Mouse (Mus musculus): ENCODE measurements around the gene Emg1. TPM values are rescaled to one million over a fixed set of nuclear protein-coding genes. Genes with fewer than 3 reads are reported as not detected.

The Emg1 gene
- polyA plus RNA-seq, 1 experiment from 2014 or later, result 110 TPM

DNA sequence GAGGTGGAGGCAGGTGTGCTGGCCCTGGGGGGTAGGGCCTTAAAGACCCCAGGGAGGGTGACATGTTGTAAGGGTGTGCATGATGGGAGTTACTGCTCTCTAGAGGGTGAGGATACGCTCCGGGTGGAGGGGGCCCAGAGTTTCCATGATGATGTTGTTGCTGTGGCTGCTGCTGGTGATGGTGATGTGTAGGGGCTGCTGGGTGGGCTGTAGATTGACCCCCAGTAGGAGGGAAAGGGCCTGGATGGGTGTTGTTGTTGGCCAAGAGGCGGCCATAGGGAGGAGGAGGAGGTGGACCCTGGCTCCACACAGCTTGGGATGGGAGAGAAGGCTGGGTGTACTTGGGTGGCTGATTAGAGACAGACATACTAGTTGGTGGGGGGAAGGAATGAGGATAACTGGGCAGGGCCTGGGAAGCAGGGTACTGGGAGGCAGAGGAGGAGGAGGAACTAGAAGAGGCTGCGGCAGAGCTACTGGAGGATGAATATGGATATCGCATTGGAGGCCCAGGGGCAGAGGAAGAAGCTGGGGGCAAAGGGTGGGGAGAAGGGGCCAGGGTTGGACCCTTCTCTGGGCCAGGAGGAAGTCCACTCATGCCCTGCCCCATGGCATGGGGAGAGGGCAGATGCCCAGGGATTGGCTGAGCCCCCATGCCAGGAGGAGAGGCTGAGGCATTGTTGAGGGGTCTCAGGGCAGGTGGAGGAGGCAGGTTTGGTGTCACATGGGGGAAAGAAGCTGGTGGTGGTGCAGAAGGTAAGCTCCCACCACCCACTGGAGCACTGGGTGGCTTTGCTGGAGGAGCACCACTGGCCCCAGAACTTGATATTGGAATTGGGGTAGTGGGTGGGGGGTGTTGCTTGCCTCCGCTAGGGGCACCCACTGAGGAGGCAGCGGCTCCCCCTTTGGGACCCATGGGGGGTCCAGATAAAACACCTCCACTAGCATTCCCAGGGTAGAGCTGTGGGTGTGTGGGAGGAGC, 35.0 kb upstream of the Emg1 start:
- peak; percentile 4; the same call in 1 of the 2 replicates for ATAC-seq (ENCODE audit: low read depth)
- Histone ChIP-seq H3K4me2 (peak overlapping the region; percentile 92), H3K36me3 (peaks cover 60% of the 10 kb centered on the region), H3K9ac (peak overlapping the region; percentile 84), H3K9me3 (no peaks in the 10 kb centered on the region), H3K27ac (replicated peaks) (peak overlapping the region; percentile 95), H3K4me1 (replicated peaks) (peaks cover 29% of the 10 kb centered on the region), H3K27me3 (no peaks in the 10 kb centered on the region), H3K4me3 (peak overlapping the region; percentile 51; the same call in 1 of the 2 replicates)
- 83% methylated on average over 7 of the region's 7 CpGs for WGBS

DNA sequence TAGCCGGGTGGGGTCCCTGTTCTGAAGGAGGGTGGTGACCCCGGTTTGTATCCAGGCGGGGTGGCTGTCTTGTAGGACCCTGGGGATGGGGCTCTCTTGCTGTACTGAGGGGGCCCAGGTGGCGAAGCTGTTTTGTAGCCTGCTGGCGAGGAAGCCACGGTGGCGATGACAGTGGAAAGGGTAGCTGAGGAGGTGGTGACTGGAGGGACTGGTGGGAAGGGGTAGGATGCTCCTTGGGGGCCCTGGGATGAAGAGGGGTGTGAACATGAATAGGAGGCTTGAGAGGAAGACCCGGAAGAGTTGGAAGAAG, 34.3 kb upstream of the Emg1 start:
- 10% methylated on average over 8 of the region's 8 CpGs for WGBS

DNA sequence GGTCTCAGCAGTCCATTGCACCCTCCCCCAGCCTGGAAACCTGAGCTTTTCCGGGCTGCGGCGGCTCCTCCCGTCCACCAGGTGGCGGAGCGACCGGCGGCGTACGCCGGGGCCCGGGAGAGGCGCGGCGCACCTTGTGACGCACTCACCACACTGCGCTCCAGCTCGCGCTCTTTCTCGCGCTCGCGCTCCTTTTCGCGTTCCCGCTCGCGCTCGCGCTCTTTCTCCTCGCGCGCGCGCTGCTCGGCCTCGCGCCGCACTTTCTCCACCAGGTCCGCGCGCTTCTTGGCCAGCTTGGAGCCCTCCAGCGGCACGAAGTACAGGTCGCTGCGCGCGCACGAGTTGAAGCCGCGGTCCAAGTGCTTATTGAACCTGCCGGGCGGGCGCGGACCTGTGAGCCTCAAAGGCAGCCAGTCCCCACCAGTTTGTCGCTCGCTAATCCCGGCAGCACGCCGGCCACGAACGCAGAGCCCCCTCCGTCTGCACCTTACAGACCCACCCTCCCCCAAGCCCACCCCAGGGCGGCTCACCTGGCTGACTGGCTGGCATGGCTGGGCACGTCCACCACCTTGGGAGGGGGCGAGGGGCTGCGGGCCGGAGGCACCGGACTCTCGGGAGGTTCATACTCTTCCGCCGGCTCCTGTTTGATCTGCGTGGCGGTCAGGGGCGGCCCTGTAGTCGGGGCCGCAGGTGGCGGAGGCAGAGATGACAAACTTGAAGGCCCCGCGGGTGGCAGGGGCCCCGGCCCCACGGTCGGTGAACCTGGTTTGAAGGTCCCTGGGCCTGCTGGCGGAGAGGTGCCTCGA, 33.7 kb upstream of the Emg1 start:
- peaks cover 60% of the 10 kb centered on the region for H3K36me3 ChIP-seq
- H3K27ac ChIP-seq (replicated peaks), result peak overlapping the region; percentile 95
- WGBS, result under 1% methylated on average over 84 of the region's 85 CpGs
- H3K27me3 ChIP-seq, result no peaks in the 10 kb centered on the region
- H3K9me3 ChIP-seq, result no peaks in the 10 kb centered on the region
- H3K4me3 ChIP-seq, result peak overlapping the region; percentile 51
- ATAC-seq (ENCODE audit: low read depth), result peak; percentile 81
- peak overlapping the region; percentile 84 for H3K9ac ChIP-seq
- H3K4me2 ChIP-seq, result peak overlapping the region; percentile 92
- H3K4me1 ChIP-seq (replicated peaks), result peaks cover 33% of the 10 kb centered on the region

More for the DNA sequence above, 34.3 kb upstream of the Emg1 start:
- peaks cover 33% of the 10 kb centered on the region for H3K4me1 ChIP-seq (replicated peaks)
- H3K4me3 ChIP-seq, result peak overlapping the region; percentile 51
- peak overlapping the region; percentile 95 for H3K27ac ChIP-seq (replicated peaks)
- no peaks in the 10 kb centered on the region for H3K9me3 ChIP-seq
- ATAC-seq (ENCODE audit: low read depth), result peak; percentile 19
- H3K36me3 ChIP-seq, result peaks cover 60% of the 10 kb centered on the region
- H3K27me3 ChIP-seq, result no peaks in the 10 kb centered on the region
- H3K9ac ChIP-seq, result peak overlapping the region; percentile 84
- peak overlapping the region; percentile 92 for H3K4me2 ChIP-seq

DNA sequence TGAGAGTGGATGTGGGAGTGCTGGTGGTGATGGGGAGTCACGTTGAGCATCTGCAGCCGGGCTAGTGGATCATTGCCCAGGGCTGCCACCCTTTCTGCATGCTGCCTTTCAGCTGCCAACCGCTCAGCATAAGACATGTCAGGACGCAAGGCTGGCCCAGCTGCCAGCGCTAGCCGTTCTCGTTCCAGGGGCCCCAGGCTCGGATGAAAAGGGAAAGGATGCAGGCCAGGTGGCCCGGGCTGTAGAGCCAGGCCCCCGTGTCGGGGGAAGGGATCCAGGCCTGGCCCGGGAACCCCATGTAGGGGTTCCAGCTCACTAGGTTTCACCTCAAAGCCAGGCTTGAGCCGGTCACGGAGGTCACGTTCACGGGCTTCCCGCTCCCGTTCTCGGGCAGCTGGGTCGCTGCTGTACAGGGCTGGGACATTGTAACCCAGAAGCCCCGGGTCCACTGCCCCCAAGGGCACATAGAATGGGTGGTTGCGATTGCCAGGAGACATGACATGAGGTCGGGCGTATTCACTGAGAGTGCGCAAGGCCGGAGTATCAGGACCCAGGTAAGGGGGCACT, 32.9 kb upstream of the Emg1 start:
- 67% methylated on average over 26 of the region's 26 CpGs for WGBS
- H3K9ac ChIP-seq, result peak overlapping the region; percentile 84

DNA sequence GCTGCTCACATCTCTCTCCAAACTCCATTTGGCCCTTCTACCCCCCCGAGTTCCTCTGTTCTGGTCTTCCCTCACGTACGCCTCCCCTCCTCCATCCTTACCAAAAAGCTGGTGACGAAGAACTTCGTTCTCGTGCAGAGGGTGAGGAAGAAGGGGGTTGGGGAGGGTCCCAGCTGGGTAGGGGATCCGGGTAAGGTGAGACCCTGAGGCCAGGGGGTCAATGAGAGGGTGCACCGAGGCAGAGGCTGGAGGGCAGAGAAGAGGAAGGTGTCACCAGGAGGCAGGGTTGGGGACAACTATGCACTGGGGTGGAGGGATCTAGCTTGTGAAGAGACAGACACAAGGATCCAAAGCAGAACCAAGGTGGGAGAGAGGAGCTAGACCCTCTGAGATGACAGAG, 31.7 kb upstream of the Emg1 start:
- Histone ChIP-seq H3K4me2 (no peak overlapping the region), H3K9me3 (no peaks in the 10 kb centered on the region), H3K9ac (no peak overlapping the region), H3K36me3 (peaks cover 49% of the 10 kb centered on the region), H3K4me1 (replicated peaks) (peaks cover 50% of the 10 kb centered on the region), H3K27me3 (no peaks in the 10 kb centered on the region), H3K4me3 (no peak overlapping the region), H3K27ac (replicated peaks) (no peak overlapping the region)
- ATAC-seq (ENCODE audit: low read depth), result no peak
- 93% methylated on average over 8 of the region's 8 CpGs for WGBS

More for the DNA sequence above, 32.9 kb upstream of the Emg1 start:
- peak overlapping the region; percentile 92 for H3K4me2 ChIP-seq
- no peak; the same call in 1 of the 2 replicates for ATAC-seq (ENCODE audit: low read depth)
- peaks cover 38% of the 10 kb centered on the region for H3K4me1 ChIP-seq (replicated peaks)
- no peaks in the 10 kb centered on the region for H3K9me3 ChIP-seq
- peaks cover 60% of the 10 kb centered on the region for H3K36me3 ChIP-seq
- H3K27ac ChIP-seq (replicated peaks), result peak overlapping the region; percentile 95
- peak overlapping the region; percentile 51 for H3K4me3 ChIP-seq
- no peaks in the 10 kb centered on the region for H3K27me3 ChIP-seq

DNA sequence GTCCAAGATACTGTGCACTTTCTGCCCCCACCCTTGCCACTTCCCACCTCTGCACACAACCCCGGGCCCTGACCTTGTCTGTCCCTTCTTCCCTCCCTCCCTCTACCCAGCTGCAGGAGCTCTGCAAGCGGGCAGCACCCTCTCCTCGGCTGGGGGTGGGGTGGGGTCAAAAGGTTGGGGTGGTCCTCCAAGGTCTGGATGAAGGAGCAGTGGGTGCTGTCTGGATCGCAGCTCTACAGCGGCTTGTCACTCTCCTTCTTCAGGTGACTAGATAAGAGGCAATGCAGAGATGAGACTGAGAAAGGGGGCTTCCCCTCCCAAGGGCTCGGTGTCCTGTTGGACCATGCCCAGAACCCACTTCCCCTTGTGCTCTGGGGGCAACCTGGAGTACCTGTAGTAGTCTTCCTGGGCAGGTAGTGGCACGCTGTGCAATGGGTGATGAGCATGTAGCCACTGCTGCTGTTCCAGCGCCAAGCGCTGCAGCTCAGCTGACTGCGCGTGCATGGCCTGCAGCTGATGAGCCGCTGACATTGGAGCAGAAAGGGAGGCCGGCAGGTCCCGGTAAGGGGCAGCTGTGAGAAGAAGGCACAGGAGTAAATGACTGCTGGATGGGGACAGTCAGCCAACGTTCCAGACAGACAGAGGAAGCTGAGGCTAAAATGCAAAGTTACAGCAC, 31.0 kb upstream of the Emg1 start:
- no peak for ATAC-seq (ENCODE audit: low read depth)
- Histone ChIP-seq H3K27ac (replicated peaks) (no peak overlapping the region), H3K9ac (0 out of 2 replicates have a peak overlapping the region, but pooled peaks have one; percentile 3), H3K4me1 (replicated peaks) (peaks cover 55% of the 10 kb centered on the region), H3K27me3 (no peaks in the 10 kb centered on the region), H3K36me3 (peaks cover 42% of the 10 kb centered on the region), H3K4me2 (no peak overlapping the region), H3K4me3 (no peak overlapping the region), H3K9me3 (no peaks in the 10 kb centered on the region)
- WGBS, result 92% methylated on average over 15 of the region's 15 CpGs

DNA sequence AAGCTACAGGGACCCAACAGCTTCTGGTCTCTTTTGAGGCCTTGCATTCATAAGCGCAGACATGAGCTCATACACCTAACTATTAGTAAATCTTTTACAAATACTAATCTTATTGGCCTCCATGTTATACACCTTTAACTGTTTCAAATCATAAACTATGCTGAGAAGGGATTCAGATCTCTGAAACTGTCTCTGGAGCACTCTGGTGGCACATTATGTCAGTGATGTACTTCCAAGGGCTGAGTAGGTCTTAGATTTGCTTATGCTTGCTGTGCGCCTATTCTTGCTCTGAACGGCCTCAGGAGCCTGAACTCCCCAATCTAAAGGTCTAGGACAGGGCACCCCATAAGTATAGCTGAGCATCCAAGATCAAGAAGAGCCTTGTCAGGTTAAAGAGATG, 29.9 kb upstream of the Emg1 start:
- H3K9me3 ChIP-seq, result no peaks in the 10 kb centered on the region
- ATAC-seq (ENCODE audit: low read depth), result no peak
- H3K36me3 ChIP-seq, result peaks cover 31% of the 10 kb centered on the region
- peak overlapping the region; percentile 79 for H3K4me2 ChIP-seq
- H3K27ac ChIP-seq (replicated peaks), result peak overlapping the region; percentile 99
- 72% methylated on average over 3 of the region's 3 CpGs for WGBS
- peak overlapping the region; percentile 96 for H3K9ac ChIP-seq
- H3K27me3 ChIP-seq, result no peaks in the 10 kb centered on the region
- peaks cover 50% of the 10 kb centered on the region for H3K4me1 ChIP-seq (replicated peaks)
- peak overlapping the region; percentile 75 for H3K4me3 ChIP-seq

DNA sequence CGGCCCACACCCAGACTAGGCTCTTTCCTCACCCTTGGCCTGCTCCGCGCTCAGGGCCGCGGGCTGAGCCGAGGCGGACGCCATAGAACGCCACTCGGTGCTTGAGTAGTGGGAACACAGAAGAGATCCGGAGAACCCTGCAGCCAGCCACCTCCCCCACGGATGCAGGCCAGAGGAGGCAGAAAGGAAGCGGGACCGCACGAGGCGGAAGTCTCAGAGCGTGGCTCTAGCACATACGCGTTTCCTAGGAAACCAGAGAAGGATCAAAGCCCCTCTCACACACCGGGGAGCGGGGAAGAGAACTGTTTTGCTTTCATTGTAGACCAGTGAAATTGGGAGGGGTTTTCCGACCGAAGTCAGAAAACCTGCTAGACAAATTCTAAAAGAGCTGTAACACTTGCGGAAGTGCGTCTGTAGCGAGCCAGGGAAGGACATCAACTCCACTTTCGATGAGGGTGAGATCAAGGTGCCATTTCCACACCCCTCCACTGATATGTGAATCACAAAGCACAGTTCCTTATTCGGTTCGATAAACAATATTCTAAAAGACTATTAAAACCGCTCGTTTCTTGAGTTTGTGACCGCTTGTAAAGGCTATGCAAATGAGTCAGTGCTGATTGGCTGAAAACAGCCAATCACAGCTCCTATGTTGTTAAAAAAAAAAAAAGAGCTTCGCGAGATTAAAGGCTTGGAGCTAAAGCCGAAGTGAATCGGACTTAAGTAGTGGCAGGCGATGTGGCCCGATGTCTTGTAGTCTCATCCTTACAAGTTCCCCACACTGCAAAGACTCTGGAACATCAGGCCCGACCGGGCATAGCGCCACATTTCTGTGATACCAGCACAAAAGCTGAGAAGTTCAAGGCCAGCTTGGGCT, 29.1 kb upstream of the Emg1 start, which contains the start of gene Grcc10:
Gene Grcc10 (minus strand): TSS at position 487 of the 874 bp plus-strand sequence.
- Histone ChIP-seq H3K4me2 (peak within 1 kb of the TSS; percentile 79), H3K4me1 (replicated peaks) (peaks cover 43% of the 10 kb centered on the region), H3K9ac (peak within 1 kb of the TSS; percentile 96), H3K27ac (replicated peaks) (peak within 1 kb of the TSS; percentile 99), H3K36me3 (peaks cover 28% of the 10 kb centered on the region), H3K27me3 (no peaks in the 10 kb centered on the region), H3K9me3 (no peaks in the 10 kb centered on the region), H3K4me3 (peak within 1 kb of the TSS; percentile 75)
- WGBS, result under 1% methylated on average over 41 of the region's 41 CpGs
- ATAC-seq (ENCODE audit: low read depth), result peak; percentile 77

DNA sequence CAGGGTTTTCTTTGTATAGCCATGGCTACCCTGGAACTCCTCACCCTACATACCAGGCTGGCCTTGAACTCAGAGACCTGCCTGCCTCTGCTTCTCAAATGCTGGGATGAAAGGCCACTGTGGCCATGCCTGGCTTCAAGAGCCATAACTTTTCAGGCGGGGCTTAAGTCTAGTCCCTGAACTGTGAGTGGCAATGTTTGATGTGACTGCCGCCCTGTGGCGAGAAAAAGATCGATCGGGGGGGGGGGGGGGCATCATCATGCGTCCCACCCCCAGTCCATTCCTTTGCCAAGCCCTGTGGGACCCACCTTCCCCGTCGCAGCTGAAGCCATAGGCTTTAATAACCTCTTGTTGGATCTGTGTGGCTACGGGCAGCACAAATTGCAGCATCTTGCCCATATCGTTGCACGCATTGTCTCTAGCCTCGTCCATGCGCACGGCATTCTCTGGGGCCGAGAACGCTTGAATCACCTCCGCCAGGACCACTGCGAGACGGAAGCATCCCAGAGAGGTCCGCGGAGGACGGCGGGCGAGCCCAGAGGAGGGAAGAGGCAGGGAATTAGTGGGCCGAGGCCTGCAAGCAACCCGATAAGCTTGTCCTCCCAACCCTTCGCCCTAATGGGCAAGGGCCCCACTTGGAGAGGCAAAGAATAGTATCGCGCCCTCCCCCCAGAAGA, 28.4 kb upstream of the Emg1 start:
- WGBS, result under 1% methylated on average over 29 of the region's 29 CpGs
- peak; percentile 28; the same call in 1 of the 2 replicates for ATAC-seq (ENCODE audit: low read depth)

DNA sequence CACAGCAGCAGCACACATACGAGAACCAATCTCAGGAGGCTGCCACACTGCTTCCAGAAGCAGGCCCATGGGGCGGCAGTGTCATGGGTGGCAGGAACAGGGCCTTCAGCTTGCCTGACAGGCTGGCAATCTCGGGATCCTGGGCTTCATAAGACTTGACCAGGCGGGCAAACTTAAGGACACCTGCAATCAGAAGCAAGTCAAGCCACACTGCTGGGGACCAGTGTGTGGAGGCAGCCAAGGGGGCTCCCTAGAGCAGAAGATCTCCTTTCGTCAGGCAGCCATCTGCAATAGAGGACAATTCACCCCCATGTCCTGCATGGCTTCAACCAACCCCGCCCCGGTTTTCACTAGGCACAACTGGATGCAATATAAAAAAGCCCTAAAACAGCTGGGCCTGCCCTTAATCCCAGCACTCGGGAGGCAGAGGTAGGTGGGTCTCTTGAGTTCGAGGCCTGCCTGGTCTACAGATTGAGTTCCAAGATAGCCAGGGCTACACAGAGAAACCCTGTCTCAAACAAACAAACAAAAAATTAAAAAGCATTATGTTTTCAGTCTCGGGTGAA, 27.3 kb upstream of the Emg1 start:
- Histone ChIP-seq H3K27ac (replicated peaks) (peak overlapping the region; percentile 99), H3K4me2 (peak overlapping the region; percentile 79), H3K27me3 (no peaks in the 10 kb centered on the region), H3K4me1 (replicated peaks) (peaks cover 30% of the 10 kb centered on the region), H3K4me3 (no peak overlapping the region), H3K36me3 (peaks cover 19% of the 10 kb centered on the region), H3K9ac (peak overlapping the region; percentile 96), H3K9me3 (no peaks in the 10 kb centered on the region)
- 76% methylated on average over 10 of the region's 10 CpGs for WGBS
- no peak for ATAC-seq (ENCODE audit: low read depth)

More for the DNA sequence above, 28.4 kb upstream of the Emg1 start:
- peak overlapping the region; percentile 75 for H3K4me3 ChIP-seq
- no peaks in the 10 kb centered on the region for H3K27me3 ChIP-seq
- peak overlapping the region; percentile 79 for H3K4me2 ChIP-seq
- H3K4me1 ChIP-seq (replicated peaks), result peaks cover 38% of the 10 kb centered on the region
- H3K9ac ChIP-seq, result peak overlapping the region; percentile 96
- no peaks in the 10 kb centered on the region for H3K9me3 ChIP-seq
- peaks cover 28% of the 10 kb centered on the region for H3K36me3 ChIP-seq
- peak overlapping the region; percentile 99 for H3K27ac ChIP-seq (replicated peaks)

Measured in neural tube, embryonic 13.5 days (tissue).